Mouse (Mus musculus) liver, embryonic 13.5 days (tissue): ENCODE measurements around the gene Impdh1. TPM values are rescaled to one million over a fixed set of nuclear protein-coding genes. Genes with fewer than 3 reads are reported as not detected.

Experiments used
- ATAC-seq: fragments of 200-750 bp; cut with Nextera tagmentation; 2 replicates; pipeline ENCODE4 v1.8.0; 2017; ENCODE audit warnings: low read depth, mild to moderate bottlenecking, moderate number of reproducible peaks, moderate library complexity
- DNase-seq: peaks from one replicate; pipeline ENCODE4 v3.0.0; 2022
- H3K27ac ChIP-seq: fragments of 300-500 bp; sonication (generic); 2 replicates; pipeline ENCODE4 v1.5.1; 2015; ENCODE audit warnings: moderate library complexity, mild to moderate bottlenecking, inconsistent platforms
- H3K27me3 ChIP-seq: fragments of 300-500 bp; sonication (generic); 2 replicates; pipeline ENCODE4 v1.6.1; 2015; ENCODE audit warnings: mild to moderate bottlenecking, inconsistent platforms
- H3K36me3 ChIP-seq: fragments of 300-500 bp; sonication (generic); 2 replicates; pipeline ENCODE4 v1.6.1; 2015; ENCODE audit warnings: mild to moderate bottlenecking, inconsistent platforms
- H3K4me1 ChIP-seq: fragments of 300-500 bp; sonication (generic); replicated peaks from 2 replicates; pipeline ENCODE4 v1.6.1; 2015; ENCODE audit warnings: inconsistent platforms
- H3K4me2 ChIP-seq: fragments of 300-500 bp; sonication (generic); 2 replicates; pipeline ENCODE4 v1.6.1; 2015; ENCODE audit warnings: inconsistent platforms, mild to moderate bottlenecking, moderate library complexity
- H3K4me3 ChIP-seq: fragments of 300-500 bp; sonication (generic); replicated peaks from 2 replicates; pipeline ENCODE4 v1.5.1; 2015; ENCODE audit warnings: mild to moderate bottlenecking, inconsistent platforms
- H3K9ac ChIP-seq: fragments of 300-500 bp; sonication (generic); 2 replicates; pipeline ENCODE4 v1.6.1; 2015; ENCODE audit warnings: mild to moderate bottlenecking, inconsistent platforms
- H3K9me3 ChIP-seq: fragments of 300-500 bp; sonication (generic); replicated peaks from 2 replicates; pipeline ENCODE4 v1.6.1; 2016; ENCODE audit warnings: inconsistent platforms
- WGBS: fragments of 180-500 bp; shearing (Covaris S2); methylation state at CpG from one replicate; pipeline ENCODE4 v1.1.7; 2015; ENCODE audit not compliant: insufficient replicate concordance; 5-methylcytosine and 5-hydroxymethylcytosine counted together
- polyA plus RNA-seq: library from polyadenylated mRNA; unstranded; fragments of >200 nt; fragmentation: Nextera tagmentation; extraction: Ambion mirVana; gene quantifications from 2 replicates; pipeline ENCODE4 v1.2.1, GENCODE M21; 2015

The Impdh1 gene
- polyA plus RNA-seq = 9.5 and 10.0 TPM in 2 replicates

DNA sequence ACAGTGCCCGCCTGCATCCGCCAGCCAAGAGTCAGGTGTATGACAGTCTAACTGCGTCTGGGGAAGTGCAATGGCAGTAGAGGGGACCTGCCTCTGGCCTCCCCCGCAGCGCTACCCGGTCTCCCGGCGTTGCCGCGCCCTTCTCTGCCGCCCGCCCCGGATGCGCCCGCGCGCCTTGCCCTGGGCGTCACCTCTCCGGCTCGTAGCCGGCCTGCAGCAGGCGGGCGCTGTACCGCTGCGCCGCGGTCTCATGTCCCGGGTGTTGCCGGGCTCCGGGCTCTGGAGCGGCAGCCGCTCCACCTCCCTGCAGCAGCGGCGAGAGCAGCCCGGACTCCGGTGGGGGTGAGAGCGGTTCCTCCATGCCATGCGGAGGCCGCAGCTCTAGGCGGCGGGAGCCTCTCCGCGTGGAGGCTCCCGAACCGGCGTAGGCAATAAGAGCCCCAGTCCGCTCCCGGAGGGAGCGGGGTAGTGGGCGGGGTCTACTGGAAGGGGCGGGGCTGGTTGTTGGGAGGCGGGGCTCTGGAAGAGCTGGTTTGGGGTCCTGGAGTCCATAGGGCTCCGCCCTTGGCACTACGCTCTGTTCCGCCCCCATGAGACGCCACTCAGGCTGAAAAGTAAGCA lies at the start of gene Impdh1:
Gene Impdh1, minus strand, starts transcription at position 484 of the 621 bp plus-strand sequence.
- H3K36me3 ChIP-seq = no peaks in the 10 kb centered on the region
- peaks cover 39% of the 10 kb centered on the region for H3K4me1 ChIP-seq
- peak; percentile 81 for ATAC-seq
- peaks cover 55% of the 10 kb centered on the region for H3K27me3 ChIP-seq
- DNase-seq = peak; percentile 58
- WGBS = under 1% methylated on average over 56 of the region's 56 CpGs
- no peaks in the 10 kb centered on the region for H3K9me3 ChIP-seq
- H3K4me3 ChIP-seq = peak within 1 kb of the TSS; percentile 66
- peak within 1 kb of the TSS; percentile 91 for H3K4me2 ChIP-seq
- H3K9ac ChIP-seq = peak within 1 kb of the TSS; percentile 72
- no peak within 1 kb of the TSS for H3K27ac ChIP-seq

DNA sequence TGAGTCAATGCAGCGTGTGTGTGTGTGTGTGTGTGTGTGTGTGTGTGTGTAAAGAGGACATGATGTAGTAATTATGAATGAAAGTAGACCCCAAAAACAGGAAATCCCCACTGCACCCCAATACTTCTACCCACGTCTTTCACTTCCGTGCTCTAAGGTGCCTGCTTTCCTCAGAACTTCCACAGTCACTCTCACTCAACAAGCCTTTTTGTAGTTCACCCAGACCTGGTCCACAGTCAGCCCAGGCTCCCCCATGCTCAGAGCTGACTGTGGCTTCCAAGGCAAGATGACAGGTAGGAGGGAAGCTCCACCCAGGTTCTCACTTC lies 48.3 kb upstream of the Impdh1 start:
- H3K27me3 ChIP-seq = no peaks in the 10 kb centered on the region
- WGBS = 51% methylated on average over 3 of the region's 3 CpGs
- no peaks in the 10 kb centered on the region for H3K9me3 ChIP-seq
- no peak overlapping the region for H3K4me3 ChIP-seq
- ATAC-seq (no peak), DNase-seq (no peak)
- no peak overlapping the region for H3K9ac ChIP-seq
- H3K4me1 ChIP-seq = peaks cover 5% of the 10 kb centered on the region; the same call in 1 of the 2 replicates
- no peak overlapping the region for H3K27ac ChIP-seq
- no peak overlapping the region for H3K4me2 ChIP-seq
- H3K36me3 ChIP-seq = no peaks in the 10 kb centered on the region

DNA sequence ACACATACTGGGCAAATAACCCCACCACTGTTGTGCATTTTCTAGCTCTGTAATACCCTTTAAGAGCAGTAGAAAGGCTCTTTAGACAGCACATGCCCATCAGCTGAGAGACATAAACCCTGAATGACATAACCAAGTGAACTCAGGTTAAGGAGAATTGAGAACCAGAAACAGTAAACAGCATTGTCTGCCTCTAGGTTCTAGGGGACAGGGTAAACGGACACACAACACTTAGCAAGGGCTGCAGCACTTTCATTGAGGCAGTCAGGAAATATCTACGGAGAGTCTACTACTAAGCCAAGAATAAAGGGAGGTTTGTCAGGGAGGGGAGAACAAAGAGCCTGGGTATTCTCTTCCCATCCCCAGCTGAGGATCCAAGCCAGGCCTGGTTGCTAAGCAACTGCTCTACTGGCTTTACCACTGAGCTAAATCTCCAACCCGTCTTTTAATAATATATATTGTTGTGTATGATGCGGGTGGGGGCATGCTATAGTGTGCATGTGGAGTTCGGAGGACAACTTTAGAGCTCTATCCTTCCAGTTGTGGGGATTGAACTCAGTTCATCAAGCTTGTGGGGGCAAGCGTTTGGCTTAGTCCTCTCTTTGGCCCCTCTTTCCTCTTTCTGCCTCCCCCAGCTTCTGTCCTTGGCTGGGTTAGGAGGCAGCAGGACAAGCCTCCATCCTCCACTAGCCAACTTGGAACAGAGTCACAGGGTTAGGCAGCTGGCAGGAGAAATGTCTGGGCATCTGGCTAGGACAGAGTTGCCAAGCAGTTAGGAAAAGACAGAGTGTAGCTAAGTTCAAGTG lies 47.7 kb upstream of the Impdh1 start:
- Histone ChIP-seq H3K36me3 (no peaks in the 10 kb centered on the region), H3K9ac (no peak overlapping the region), H3K27ac (no peak overlapping the region), H3K4me1 (peaks cover 5% of the 10 kb centered on the region; the same call in 1 of the 2 replicates), H3K4me2 (no peak overlapping the region), H3K27me3 (no peaks in the 10 kb centered on the region), H3K4me3 (no peak overlapping the region), H3K9me3 (no peaks in the 10 kb centered on the region)
- DNase-seq (no peak), ATAC-seq (no peak)
- 59% methylated on average over 6 of the region's 6 CpGs for WGBS

DNA sequence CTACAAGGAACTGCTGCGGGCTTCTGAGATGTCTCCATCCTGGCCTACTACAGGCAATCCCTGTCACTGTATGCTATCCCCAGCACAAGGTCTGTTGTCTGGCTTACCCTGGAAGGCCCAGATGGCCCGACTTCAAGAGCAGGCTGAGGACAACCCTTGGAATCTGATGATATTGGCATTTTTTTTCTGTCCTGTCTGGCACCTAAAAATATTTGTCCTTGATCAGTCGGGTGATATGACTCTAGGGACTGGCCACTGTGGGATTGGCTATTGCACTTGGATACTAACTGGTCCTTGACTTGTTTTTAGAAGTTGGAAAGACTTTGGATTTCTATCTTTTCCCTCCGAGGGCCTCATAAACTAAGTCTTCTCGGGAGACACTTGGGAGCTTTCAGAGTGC lies 45.7 kb upstream of the Impdh1 start:
- no peaks in the 10 kb centered on the region for H3K36me3 ChIP-seq

DNA sequence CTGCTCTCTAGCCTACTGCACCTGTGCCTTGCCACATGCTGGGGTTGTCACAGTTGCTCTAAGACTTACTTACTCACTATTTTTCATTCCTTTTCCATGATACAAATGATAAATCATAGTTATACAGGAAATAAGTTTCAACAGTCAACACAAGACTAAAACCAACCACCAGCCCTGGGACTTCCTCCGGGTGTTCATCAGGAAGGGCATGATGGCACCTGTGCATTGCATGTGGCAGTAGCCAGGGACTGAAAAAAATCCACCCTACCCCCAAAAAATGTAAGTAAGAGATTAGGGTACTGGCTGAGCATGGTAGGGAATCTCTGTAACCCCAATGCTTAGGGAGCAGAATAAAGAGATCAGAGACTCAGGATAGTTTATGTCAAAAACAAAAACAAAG lies 43.3 kb upstream of the Impdh1 start:
- H3K9me3 ChIP-seq = no peaks in the 10 kb centered on the region
- no peak overlapping the region for H3K9ac ChIP-seq
- H3K4me3 ChIP-seq = no peak overlapping the region
- no peaks in the 10 kb centered on the region for H3K27me3 ChIP-seq
- no peak overlapping the region for H3K27ac ChIP-seq
- 0 out of 2 replicates have a peak, but pooled peaks cover 6% of the 10 kb centered on the region for H3K4me1 ChIP-seq
- DNase-seq = no peak
- H3K36me3 ChIP-seq = no peaks in the 10 kb centered on the region
- 52% methylated on average over 1 of the region's 1 CpGs for WGBS
- H3K4me2 ChIP-seq = no peak overlapping the region
- ATAC-seq = no peak

More for the DNA sequence above, 45.7 kb upstream of the Impdh1 start:
- H3K4me3 ChIP-seq = no peak overlapping the region
- 0 out of 2 replicates have a peak, but pooled peaks cover 2% of the 10 kb centered on the region for H3K4me1 ChIP-seq
- no peak for ATAC-seq
- H3K27ac ChIP-seq = no peak overlapping the region
- H3K4me2 ChIP-seq = no peak overlapping the region
- 58% methylated on average over 5 of the region's 5 CpGs for WGBS
- H3K9me3 ChIP-seq = no peaks in the 10 kb centered on the region
- no peak overlapping the region for H3K9ac ChIP-seq
- H3K27me3 ChIP-seq = no peaks in the 10 kb centered on the region
- DNase-seq = no peak

DNA sequence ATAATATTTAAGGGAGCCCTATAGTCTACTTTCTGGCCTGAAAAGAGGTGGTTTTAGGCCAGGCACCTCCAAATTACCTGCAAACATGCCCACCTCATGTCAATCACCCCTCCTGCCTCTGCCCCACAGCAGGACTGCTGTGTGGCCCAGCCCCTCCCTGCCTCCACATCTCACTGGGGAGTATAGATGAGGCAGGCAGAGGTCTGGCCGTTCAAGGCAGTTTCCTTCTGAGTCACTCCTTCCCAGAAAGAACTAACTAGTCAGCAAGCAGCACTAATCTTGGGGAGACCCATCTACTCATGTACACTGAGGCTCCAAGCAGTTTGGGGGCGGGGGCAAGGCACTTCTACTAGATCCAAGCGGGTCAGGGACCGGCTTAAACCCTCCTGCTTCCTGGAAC lies 30.9 kb upstream of the Impdh1 start:
- H3K9me3 ChIP-seq = no peaks in the 10 kb centered on the region
- WGBS = 53% methylated on average over 4 of the region's 4 CpGs
- H3K27ac ChIP-seq = no peak overlapping the region
- H3K4me1 ChIP-seq = peaks cover 17% of the 10 kb centered on the region
- DNase-seq (no peak), ATAC-seq (no peak)
- no peaks in the 10 kb centered on the region for H3K27me3 ChIP-seq
- H3K36me3 ChIP-seq = no peaks in the 10 kb centered on the region
- H3K4me3 ChIP-seq = no peak overlapping the region
- H3K4me2 ChIP-seq = no peak overlapping the region
- no peak overlapping the region for H3K9ac ChIP-seq

DNA sequence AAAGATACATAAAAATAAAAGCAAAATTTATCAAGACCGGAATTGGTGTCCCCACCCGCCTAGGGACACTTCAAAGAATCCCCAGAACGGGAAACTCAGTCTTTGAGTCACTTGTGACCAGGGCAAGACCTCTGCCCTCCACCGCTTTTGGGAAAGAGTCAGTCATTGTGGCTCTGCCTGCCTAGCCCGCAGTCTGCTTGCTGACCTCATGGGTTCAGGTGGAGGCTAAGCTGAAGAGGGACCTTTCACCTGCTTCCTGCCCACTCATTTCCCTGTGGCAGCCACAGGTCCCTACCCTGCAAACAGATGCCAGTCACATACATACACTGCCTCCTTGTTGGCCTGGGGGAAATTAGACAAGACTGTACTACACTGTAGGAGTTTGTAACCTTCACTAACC lies 30.4 kb upstream of the Impdh1 start:
- Histone ChIP-seq H3K27ac (no peak overlapping the region), H3K4me1 (peaks cover 17% of the 10 kb centered on the region), H3K9me3 (no peaks in the 10 kb centered on the region), H3K9ac (no peak overlapping the region), H3K36me3 (no peaks in the 10 kb centered on the region), H3K4me2 (no peak overlapping the region), H3K4me3 (no peak overlapping the region), H3K27me3 (no peaks in the 10 kb centered on the region)
- DNase-seq = no peak
- WGBS = 44% methylated on average over 5 of the region's 5 CpGs
- peak; percentile 35; the same call in 1 of the 2 replicates for ATAC-seq

DNA sequence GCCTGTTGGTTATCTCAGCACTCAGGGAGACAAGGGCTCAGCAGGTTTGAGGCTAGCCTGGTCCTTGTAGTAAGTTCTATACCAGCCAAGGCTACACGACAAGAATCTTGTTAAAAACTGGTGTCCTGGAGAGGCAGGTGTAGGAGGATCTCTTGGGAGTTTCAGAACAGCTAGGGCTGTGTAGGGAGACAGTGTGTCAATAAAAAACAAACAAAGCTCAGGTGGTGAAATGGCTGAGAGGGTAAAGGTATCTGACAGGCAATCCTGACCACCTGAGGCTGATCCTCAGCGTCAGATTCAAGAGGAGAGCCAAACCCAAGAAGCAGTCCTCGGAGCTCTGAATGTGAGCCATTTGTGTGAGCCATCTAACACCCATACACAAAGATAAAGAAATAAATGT lies 30.0 kb upstream of the Impdh1 start:
- peak overlapping the region; percentile 63 for H3K27ac ChIP-seq
- 42% methylated on average over 3 of the region's 3 CpGs for WGBS

DNA sequence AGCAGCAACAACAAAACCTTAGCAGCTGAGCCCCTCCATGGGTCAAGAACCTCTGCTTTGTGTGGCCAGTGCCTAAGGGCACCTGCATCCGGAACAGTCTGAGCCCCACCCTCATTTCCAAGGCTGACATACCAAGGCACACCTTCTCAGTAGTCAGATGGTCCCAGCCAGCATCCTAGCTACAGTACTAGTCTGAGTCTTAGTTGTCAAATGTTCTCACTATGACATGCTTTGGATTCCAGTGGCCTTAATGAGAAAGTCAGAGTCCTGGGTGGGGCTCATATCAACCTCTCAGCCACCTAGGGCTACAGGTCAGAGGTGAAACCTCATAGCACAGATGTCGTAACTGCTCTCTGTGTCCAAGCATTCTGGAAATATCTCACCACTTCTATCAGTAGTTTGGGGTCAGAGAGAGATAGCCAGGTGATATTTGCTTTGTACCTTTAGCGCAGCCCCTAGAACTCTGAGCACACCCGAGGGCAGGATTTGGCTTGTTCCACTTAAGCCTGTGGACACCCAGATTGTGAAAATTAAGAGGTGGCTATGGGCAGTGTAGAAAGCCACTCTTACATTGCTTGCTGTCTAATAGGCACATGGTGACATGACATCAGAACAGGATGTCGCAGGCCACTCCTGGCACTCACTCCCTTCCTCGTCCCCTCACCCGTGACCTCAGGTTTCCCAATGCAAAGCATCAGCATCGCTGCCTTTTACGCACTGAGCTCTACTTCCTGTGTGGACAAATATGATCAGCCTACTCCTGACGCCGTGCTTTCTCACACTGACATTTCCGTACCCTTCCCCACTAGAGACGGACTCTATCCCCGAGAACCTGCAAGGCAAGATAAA lies 29.3 kb upstream of the Impdh1 start:
- Histone ChIP-seq H3K36me3 (no peaks in the 10 kb centered on the region), H3K27ac (peak overlapping the region; percentile 63)
- WGBS = 31% methylated on average over 14 of the region's 14 CpGs

More for the DNA sequence above, 30.0 kb upstream of the Impdh1 start:
- H3K9ac ChIP-seq = no peak overlapping the region
- peak overlapping the region; percentile 17; the same call in 1 of the 2 replicates for H3K4me2 ChIP-seq
- ATAC-seq (peak; percentile 13; the same call in 1 of the 2 replicates), DNase-seq (no peak)
- peaks cover 17% of the 10 kb centered on the region for H3K4me1 ChIP-seq
- H3K27me3 ChIP-seq = no peaks in the 10 kb centered on the region
- H3K4me3 ChIP-seq = no peak overlapping the region
- no peaks in the 10 kb centered on the region for H3K36me3 ChIP-seq
- H3K9me3 ChIP-seq = no peaks in the 10 kb centered on the region

DNA sequence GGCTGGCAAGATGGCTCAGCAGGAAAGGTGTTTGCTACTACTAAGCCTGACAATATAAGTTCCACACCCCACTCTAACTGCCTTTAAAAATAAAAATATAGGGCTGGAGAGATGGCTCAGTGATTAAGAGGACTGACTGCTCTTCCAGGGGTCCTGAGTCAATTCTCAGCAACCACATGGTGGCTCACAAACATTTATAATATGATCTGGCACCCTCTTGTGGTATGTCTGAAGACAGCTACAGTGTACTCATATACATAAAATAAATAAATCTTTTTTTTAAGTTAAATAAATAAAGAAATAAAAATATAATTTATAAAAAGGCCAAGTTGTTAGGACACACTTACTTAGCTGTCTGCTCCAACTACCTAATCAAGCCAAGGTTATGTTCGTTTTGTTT lies 26.1 kb upstream of the Impdh1 start:
- H3K4me3 ChIP-seq = no peak overlapping the region
- no peak overlapping the region for H3K4me2 ChIP-seq
- ATAC-seq = no peak
- H3K27ac ChIP-seq = no peak overlapping the region
- H3K4me1 ChIP-seq = peaks cover 17% of the 10 kb centered on the region
- no peaks in the 10 kb centered on the region for H3K36me3 ChIP-seq
- 60% methylated on average over 1 of the region's 1 CpGs for WGBS
- DNase-seq = no peak
- no peak overlapping the region for H3K9ac ChIP-seq
- H3K27me3 ChIP-seq = no peaks in the 10 kb centered on the region
- no peaks in the 10 kb centered on the region for H3K9me3 ChIP-seq

More for the DNA sequence above, 29.3 kb upstream of the Impdh1 start:
- no peak for DNase-seq
- Histone ChIP-seq H3K9me3 (no peaks in the 10 kb centered on the region), H3K4me2 (peak overlapping the region; percentile 17; the same call in 1 of the 2 replicates), H3K9ac (no peak overlapping the region), H3K27me3 (no peaks in the 10 kb centered on the region), H3K4me3 (no peak overlapping the region), H3K4me1 (peaks cover 17% of the 10 kb centered on the region)
- peak; percentile 61 for ATAC-seq

DNA sequence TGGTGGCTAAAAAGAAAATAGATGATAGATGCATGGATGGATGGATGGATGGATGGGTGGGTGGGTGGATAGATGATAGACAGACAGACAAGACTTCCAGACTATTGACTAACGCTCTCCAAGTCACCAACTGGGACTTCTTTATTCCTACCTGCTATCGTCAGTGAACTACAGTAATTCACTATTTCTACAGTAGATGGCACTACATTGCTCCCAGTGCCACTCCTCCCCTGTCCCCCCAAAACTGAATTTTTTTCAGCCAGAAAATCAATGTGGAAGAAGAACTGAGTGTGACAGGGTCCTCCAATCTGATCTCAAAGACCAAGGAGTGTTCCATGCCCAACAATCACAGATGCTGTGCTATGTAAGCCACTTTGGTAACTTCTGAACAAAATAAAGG lies 25.5 kb upstream of the Impdh1 start:
- no peaks in the 10 kb centered on the region for H3K9me3 ChIP-seq
- WGBS = 37% methylated on average over 2 of the region's 2 CpGs
- no peak overlapping the region for H3K4me2 ChIP-seq
- peaks cover 13% of the 10 kb centered on the region for H3K4me1 ChIP-seq
- no peaks in the 10 kb centered on the region for H3K36me3 ChIP-seq
- H3K27ac ChIP-seq = no peak overlapping the region
- DNase-seq (no peak), ATAC-seq (no peak)
- no peaks in the 10 kb centered on the region for H3K27me3 ChIP-seq
- no peak overlapping the region for H3K4me3 ChIP-seq
- no peak overlapping the region for H3K9ac ChIP-seq
